Mouse (Mus musculus) T-helper 1 cell (primary cell): ENCODE results near the gene Tmem176a.

Experiments used
- in situ Hi-C: fragments of 300-600 bp; cut with MboI, MseI; formaldehyde crosslinking; loops from one replicate; pipeline ENCODE4 v1.15.1; 2025; ENCODE audit warnings: high pct_unique_total_duplicates

Gene Tmem176a

DNA sequence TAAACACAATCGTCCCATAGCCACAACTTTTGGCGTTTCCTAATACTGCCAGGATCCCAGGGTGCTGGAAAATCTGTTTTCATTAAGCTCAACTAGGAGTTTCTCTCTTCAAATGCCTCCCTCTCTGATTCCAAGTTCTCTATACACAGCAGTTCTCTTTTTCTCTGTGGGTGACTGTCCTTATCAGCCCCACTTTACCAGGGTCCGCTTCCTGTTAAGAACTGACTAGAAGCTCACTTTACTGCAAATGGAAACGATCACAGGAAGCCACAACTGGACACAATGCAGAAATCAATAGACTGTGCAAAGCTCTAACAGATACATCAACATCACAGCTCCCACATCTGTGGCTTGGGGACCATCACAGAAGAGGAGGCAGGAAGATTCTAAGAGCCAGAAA is 53.5 kb downstream of the Tmem176a start:
- in situ Hi-C loops = no loop called here

DNA sequence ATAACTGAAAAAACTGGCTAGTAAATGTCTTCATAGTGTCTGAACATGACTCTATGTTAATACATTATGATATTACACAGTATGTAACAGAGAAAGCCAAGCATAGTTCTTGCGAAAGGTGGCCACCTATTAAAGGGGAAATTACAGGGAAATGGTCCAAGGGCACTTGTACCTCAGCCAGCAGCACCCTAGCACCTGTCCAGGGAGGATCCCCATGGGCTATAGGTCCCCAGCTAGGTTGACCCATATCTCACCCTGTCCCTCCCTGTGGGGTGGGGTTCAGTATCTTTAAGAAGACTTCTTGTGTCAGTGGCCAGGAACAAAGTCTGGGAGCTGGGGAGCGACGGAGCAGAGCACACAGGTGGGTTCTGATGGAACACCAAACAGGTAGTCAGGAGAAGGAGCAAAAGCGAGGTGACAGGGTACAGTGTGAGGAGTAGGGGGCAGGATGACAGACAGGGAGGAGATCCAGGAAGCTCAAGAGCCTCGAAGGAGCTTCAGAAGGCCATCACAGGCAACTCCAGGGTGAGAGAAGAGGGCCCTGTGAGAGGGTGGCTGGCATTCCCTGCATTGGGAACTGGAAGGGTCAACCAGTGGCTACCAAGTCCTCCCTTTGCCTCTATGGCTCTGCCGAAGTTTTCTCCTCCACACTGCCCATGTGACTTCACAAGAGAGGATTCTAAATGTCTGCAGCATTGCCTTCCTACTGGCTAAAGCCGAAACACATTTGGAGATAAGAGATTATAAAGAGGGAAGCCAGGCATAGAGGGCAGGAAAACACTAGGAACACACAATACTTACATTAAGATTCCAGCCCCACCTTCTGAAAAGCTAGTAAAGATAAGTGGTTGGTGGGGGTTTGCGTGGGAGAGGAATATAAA is 54.5 kb downstream of the Tmem176a start:
- in situ Hi-C loops = no loop called here

DNA sequence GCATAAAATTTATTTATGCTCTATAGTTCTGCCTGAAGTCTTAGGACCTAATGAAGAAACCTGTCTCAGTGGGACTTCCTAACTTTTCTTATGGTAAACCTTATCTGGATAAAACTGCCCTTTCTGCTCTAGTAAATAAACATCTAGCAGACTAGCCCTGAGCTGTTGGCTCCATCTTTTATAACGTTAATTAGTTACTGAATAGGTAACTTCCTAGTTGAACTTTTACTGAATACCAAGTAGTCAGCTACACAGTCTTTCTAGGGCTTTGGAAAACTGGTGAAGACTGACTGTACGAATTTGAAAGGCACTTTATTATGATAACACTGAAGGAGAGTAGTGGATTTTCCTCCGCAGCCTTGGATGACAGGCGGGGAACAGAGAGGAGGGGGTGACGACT is 55.2 kb downstream of the Tmem176a start:
- in situ Hi-C loops = no loop called here
